Mouse (Mus musculus) hindbrain, embryonic 14.5 days (tissue): ENCODE measurements around the gene Gm3233. TPM values are rescaled to one million over a fixed set of nuclear protein-coding genes. Genes with fewer than 3 reads are reported as not detected.
"Not testable (repeated sequence)": the region's sequence is repeated elsewhere in the genome, so short reads cannot be mapped to it uniquely, and the experiment has no call there.

Source experiments
- ATAC-seq: fragments of 200-750 bp; cut with Nextera tagmentation; 2 replicates; pipeline ENCODE4 v1.8.0; 2017; ENCODE audit warnings: moderate number of reproducible peaks, mild to moderate bottlenecking, moderate TSS enrichment, moderate library complexity; ENCODE audit not compliant: low FRiP score
- DNase-seq: peaks from one replicate; pipeline ENCODE4 v3.0.0-alpha.2; 2015; ENCODE audit warnings: low spot score
- H3K27ac ChIP-seq: fragments of 300-500 bp; sonication (generic); 2 replicates; pipeline ENCODE4 v1.5.1; 2014; ENCODE audit warnings: mild to moderate bottlenecking, moderate library complexity
- H3K27me3 ChIP-seq: fragments of 300-500 bp; sonication (generic); 2 replicates; pipeline ENCODE4 v1.6.1; 2014; ENCODE audit warnings: mild to moderate bottlenecking, low read length, mixed read lengths; ENCODE audit not compliant: control insufficient read depth, insufficient read depth
- H3K36me3 ChIP-seq: fragments of 300-500 bp; sonication (generic); replicated peaks from 2 replicates; pipeline ENCODE4 v1.6.1; 2014; ENCODE audit not compliant: control insufficient read depth, insufficient read depth
- H3K4me1 ChIP-seq: fragments of 300-500 bp; sonication (generic); replicated peaks from 2 replicates; pipeline ENCODE4 v1.6.1; 2014; ENCODE audit warnings: antibody characterized with exemption, low read length, mixed read lengths; ENCODE audit not compliant: control insufficient read depth, insufficient read depth
- H3K4me2 ChIP-seq: fragments of 300-500 bp; sonication (generic); replicated peaks from 2 replicates; pipeline ENCODE4 v1.6.1; 2014; ENCODE audit warnings: mild to moderate bottlenecking, moderate library complexity
- H3K4me3 ChIP-seq: fragments of 300-500 bp; sonication (generic); replicated peaks from 2 replicates; pipeline ENCODE4 v1.5.1; 2014; ENCODE audit warnings: mild to moderate bottlenecking, low read length
- H3K9ac ChIP-seq: fragments of 300-500 bp; sonication (generic); 2 replicates; pipeline ENCODE4 v1.6.1; 2014
- H3K9me3 ChIP-seq: fragments of 300-500 bp; sonication (generic); 2 replicates; pipeline ENCODE4 v1.6.1; 2016; ENCODE audit warnings: low read length; ENCODE audit not compliant: control insufficient read depth
- WGBS: fragments of 180-500 bp; shearing (Covaris S2); extraction: QIAGEN DNeasy Blood & Tissue Kit; methylation state at CpG from one replicate; pipeline ENCODE4 v1.1.7; 2014; 5-methylcytosine and 5-hydroxymethylcytosine counted together
- polyA plus RNA-seq: library from polyadenylated mRNA; unstranded; fragments of >200 nt; fragmentation: Nextera tagmentation; extraction: Ambion mirVana; gene quantifications from 2 replicates; pipeline ENCODE4 v1.2.1, GENCODE M21; 2014

Gene Gm3233
- polyA plus RNA-seq: not detected in 2 replicates

- H3K4me1 ChIP-seq, DNase-seq, ATAC-seq, H3K9ac ChIP-seq, H3K36me3 ChIP-seq, H3K27me3 ChIP-seq, H3K27ac ChIP-seq, H3K9me3 ChIP-seq, H3K4me3 ChIP-seq, H3K4me2 ChIP-seq: not testable (repeated sequence)
- WGBS: no CpG with 5 or more reads among the region's 1 CpGs
These were observed at the start of gene Gm3233 for GRCm38 (mm10) chr10:77759582-77759981. Gene Gm3233, minus strand, starts transcription at chr10:77759682.

- DNase-seq (no peak), ATAC-seq (no peak)
- Histone ChIP-seq H3K36me3 (no peaks in the 10 kb centered on the region), H3K4me1 (no peaks in the 10 kb centered on the region), H3K9me3 (no peaks in the 10 kb centered on the region), H3K27ac (no peak overlapping the region), H3K4me2 (no peak overlapping the region), H3K27me3 (no peaks in the 10 kb centered on the region), H3K9ac (no peak overlapping the region), H3K4me3 (no peak overlapping the region)
- WGBS: 88% methylated on average over 3 of the region's 3 CpGs
These were observed 44.6 kb upstream of the Gm3233 start for GRCm38 (mm10) chr10:77804095-77804494.

- H3K9me3 ChIP-seq: no peaks in the 10 kb centered on the region
These were observed 39.5 kb upstream of the Gm3233 start, which contains the start of gene Gm19668 for GRCm38 (mm10) chr10:77798921-77799508. Gene Gm19668, minus strand, starts transcription at chr10:77799133.

GRCm38 (mm10) chr10:77798164-77798920, 38.9 kb upstream of the Gm3233 start:
- DNase-seq, H3K4me3 ChIP-seq, H3K27ac ChIP-seq, H3K4me2 ChIP-seq, H3K36me3 ChIP-seq, H3K27me3 ChIP-seq, ATAC-seq, H3K9me3 ChIP-seq, H3K4me1 ChIP-seq, H3K9ac ChIP-seq: not testable (repeated sequence)
- 30% methylated on average over 3 of the region's 3 CpGs for WGBS

More at GRCm38 (mm10) chr10:77798921-77799508, 39.5 kb upstream of the Gm3233 start, which contains the start of gene Gm19668:
- Histone ChIP-seq H3K9ac (no peak within 1 kb of the TSS), H3K4me2 (no peak within 1 kb of the TSS), H3K4me3 (no peak within 1 kb of the TSS), H3K27me3 (no peaks in the 10 kb centered on the region), H3K36me3 (no peaks in the 10 kb centered on the region), H3K4me1 (no peaks in the 10 kb centered on the region), H3K27ac (no peak within 1 kb of the TSS)
- DNase-seq (no peak), ATAC-seq (no peak)
- 59% methylated on average over 8 of the region's 8 CpGs for WGBS

- no peaks in the 10 kb centered on the region for H3K36me3 ChIP-seq
- DNase-seq (no peak), ATAC-seq (no peak)
- H3K9me3 ChIP-seq: no peaks in the 10 kb centered on the region
- no peak overlapping the region for H3K4me3 ChIP-seq
- H3K27ac ChIP-seq: no peak overlapping the region
- no peak overlapping the region for H3K4me2 ChIP-seq
- no peaks in the 10 kb centered on the region for H3K27me3 ChIP-seq
- WGBS: 20% methylated on average over 3 of the region's 3 CpGs
- no peaks in the 10 kb centered on the region for H3K4me1 ChIP-seq
- H3K9ac ChIP-seq: no peak overlapping the region
These were observed 38.2 kb upstream of the Gm3233 start for GRCm38 (mm10) chr10:77797677-77798076.

GRCm38 (mm10) chr10:77794976-77795375, 35.5 kb upstream of the Gm3233 start, which contains the start of gene Gm9639:
Gene Gm9639, minus strand, starts transcription at chr10:77795076.
- no peaks in the 10 kb centered on the region for H3K36me3 ChIP-seq
- H3K4me1 ChIP-seq: no peaks in the 10 kb centered on the region
- H3K27ac ChIP-seq: no peak within 1 kb of the TSS
- H3K27me3 ChIP-seq: no peaks in the 10 kb centered on the region
- H3K4me3 ChIP-seq: no peak within 1 kb of the TSS
- no peaks in the 10 kb centered on the region for H3K9me3 ChIP-seq
- 75% methylated on average over 2 of the region's 2 CpGs for WGBS
- no peak for DNase-seq
- H3K4me2 ChIP-seq: no peak within 1 kb of the TSS
- ATAC-seq: no peak
- H3K9ac ChIP-seq: no peak within 1 kb of the TSS

- ATAC-seq: no peak
- H3K4me2 ChIP-seq: no peak overlapping the region
- WGBS: 87% methylated on average over 2 of the region's 2 CpGs
- no peaks in the 10 kb centered on the region for H3K9me3 ChIP-seq
- no peaks in the 10 kb centered on the region for H3K36me3 ChIP-seq
- no peak overlapping the region for H3K9ac ChIP-seq
- no peak for DNase-seq
- no peak overlapping the region for H3K4me3 ChIP-seq
- H3K27ac ChIP-seq: no peak overlapping the region
- no peaks in the 10 kb centered on the region for H3K27me3 ChIP-seq
- no peaks in the 10 kb centered on the region for H3K4me1 ChIP-seq
These were observed 29.1 kb upstream of the Gm3233 start for GRCm38 (mm10) chr10:77788621-77789020.

GRCm38 (mm10) chr10:77787876-77788275, 28.4 kb upstream of the Gm3233 start, which contains the start of gene Gm7137:
Gene Gm7137, minus strand, starts transcription at chr10:77788200.
- H3K9ac ChIP-seq, H3K9me3 ChIP-seq, ATAC-seq, H3K4me2 ChIP-seq, H3K4me1 ChIP-seq, H3K27me3 ChIP-seq, H3K36me3 ChIP-seq, DNase-seq, H3K4me3 ChIP-seq, H3K27ac ChIP-seq: not testable (repeated sequence)
- 83% methylated on average over 1 of the region's 1 CpGs for WGBS

GRCm38 (mm10) chr10:77783396-77783795, 23.9 kb upstream of the Gm3233 start:
- not testable (repeated sequence) for DNase-seq, H3K9ac ChIP-seq, H3K4me2 ChIP-seq, H3K4me1 ChIP-seq, H3K4me3 ChIP-seq, ATAC-seq, H3K27ac ChIP-seq, H3K27me3 ChIP-seq, H3K36me3 ChIP-seq, H3K9me3 ChIP-seq
- 93% methylated on average over 1 of the region's 3 CpGs for WGBS
